Mouse (Mus musculus) neural tube, embryonic 13.5 days (tissue): Measurements from ENCODE around the gene Tubal3. TPM values are rescaled to one million over a fixed set of nuclear protein-coding genes. Genes with fewer than 3 reads are reported as not detected.
A peak's percentile ranks its signal among the peaks of the same experiment; 100 is the strongest.
"Not testable (repeated sequence)": the region's sequence is repeated elsewhere in the genome, so short reads cannot be mapped to it uniquely, and the experiment has no call there.

Source experiments
- ATAC-seq: fragments of 200-750 bp; cut with Nextera tagmentation; 2 replicates; pipeline ENCODE4 v1.8.0; 2017; ENCODE audit warnings: low read depth, mild to moderate bottlenecking, moderate TSS enrichment, moderate library complexity
- H3K27ac ChIP-seq: fragments of 300-500 bp; sonication (generic); replicated peaks from 2 replicates; pipeline ENCODE4 v1.5.1; 2015; ENCODE audit warnings: moderate library complexity, mild to moderate bottlenecking, inconsistent platforms
- H3K27me3 ChIP-seq: fragments of 300-500 bp; sonication (generic); 2 replicates; pipeline ENCODE4 v1.6.1; 2015; ENCODE audit warnings: mild to moderate bottlenecking, inconsistent platforms
- H3K36me3 ChIP-seq: fragments of 300-500 bp; sonication (generic); 2 replicates; pipeline ENCODE4 v1.6.1; 2015; ENCODE audit warnings: mild to moderate bottlenecking, inconsistent platforms
- H3K4me1 ChIP-seq: fragments of 300-500 bp; sonication (generic); replicated peaks from 2 replicates; pipeline ENCODE4 v1.6.1; 2015; ENCODE audit warnings: inconsistent platforms
- H3K4me2 ChIP-seq: fragments of 300-500 bp; sonication (generic); 2 replicates; pipeline ENCODE4 v1.6.1; 2015; ENCODE audit warnings: inconsistent platforms, mild to moderate bottlenecking, moderate library complexity
- H3K4me3 ChIP-seq: fragments of 300-500 bp; sonication (generic); 2 replicates; pipeline ENCODE4 v1.5.1; 2015; ENCODE audit warnings: mild to moderate bottlenecking, inconsistent platforms
- H3K9ac ChIP-seq: fragments of 300-500 bp; sonication (generic); 2 replicates; pipeline ENCODE4 v1.6.1; 2015; ENCODE audit warnings: moderate library complexity, mild to moderate bottlenecking, inconsistent platforms
- H3K9me3 ChIP-seq: fragments of 300-500 bp; sonication (generic); 2 replicates; pipeline ENCODE4 v1.6.1; 2016; ENCODE audit warnings: inconsistent platforms
- WGBS: fragments of 180-500 bp; shearing (Covaris S2); methylation state at CpG from one replicate; pipeline ENCODE4 v1.1.7; 2015; 5-methylcytosine and 5-hydroxymethylcytosine counted together
- polyA plus RNA-seq: library from polyadenylated mRNA; unstranded; fragments of >200 nt; fragmentation: Nextera tagmentation; extraction: Ambion mirVana; gene quantifications from 2 replicates; pipeline ENCODE4 v1.2.1, GENCODE M21; 2015

Gene Tubal3
- polyA plus RNA-seq, 1 experiment from 2014 or later, result not detected

- Histone ChIP-seq H3K27me3 (no peaks in the 10 kb centered on the region), H3K4me3 (peak overlapping the region; percentile 49), H3K36me3 (peaks cover 4% of the 10 kb centered on the region; the same call in 1 of the 2 replicates), H3K27ac (no peak overlapping the region), H3K4me2 (peak overlapping the region; percentile 69), H3K4me1 (0 out of 2 replicates have a peak, but pooled peaks cover 5% of the 10 kb centered on the region), H3K9ac (peak overlapping the region; percentile 70), H3K9me3 (no peaks in the 10 kb centered on the region)
- ATAC-seq, result peak; percentile 99
- WGBS, result under 1% methylated on average over 35 of the region's 35 CpGs
Measured at GRCm38 (mm10) chr13:3893126-3893734, 24.8 kb upstream of the Tubal3 start.

- H3K27ac ChIP-seq, result no peak overlapping the region
- no peak overlapping the region for H3K4me2 ChIP-seq
- no peaks in the 10 kb centered on the region for H3K27me3 ChIP-seq
- WGBS, result 77% methylated on average over 8 of the region's 8 CpGs
- H3K36me3 ChIP-seq, result no peaks in the 10 kb centered on the region
- no peaks in the 10 kb centered on the region for H3K9me3 ChIP-seq
- no peak for ATAC-seq
- no peak overlapping the region for H3K9ac ChIP-seq
- H3K4me1 ChIP-seq, result 0 out of 2 replicates have a peak, but pooled peaks cover 5% of the 10 kb centered on the region
- no peak overlapping the region for H3K4me3 ChIP-seq
Measured at GRCm38 (mm10) chr13:3894549-3894948, 23.5 kb upstream of the Tubal3 start.

GRCm38 (mm10) chr13:3895397-3895980, 22.6 kb upstream of the Tubal3 start:
- no peak overlapping the region for H3K4me2 ChIP-seq
- no peak overlapping the region for H3K4me3 ChIP-seq
- H3K4me1 ChIP-seq, result 0 out of 2 replicates have a peak, but pooled peaks cover 5% of the 10 kb centered on the region
- H3K9ac ChIP-seq, result no peak overlapping the region
- no peaks in the 10 kb centered on the region for H3K9me3 ChIP-seq
- 87% methylated on average over 8 of the region's 8 CpGs for WGBS
- no peak overlapping the region for H3K27ac ChIP-seq
- H3K36me3 ChIP-seq, result no peaks in the 10 kb centered on the region
- H3K27me3 ChIP-seq, result no peaks in the 10 kb centered on the region
- no peak for ATAC-seq

- Histone ChIP-seq H3K4me2 (no peak overlapping the region), H3K9ac (no peak overlapping the region), H3K4me1 (0 out of 2 replicates have a peak, but pooled peaks cover 5% of the 10 kb centered on the region), H3K27ac (no peak overlapping the region), H3K36me3 (no peaks in the 10 kb centered on the region), H3K9me3 (no peaks in the 10 kb centered on the region), H3K4me3 (no peak overlapping the region), H3K27me3 (no peaks in the 10 kb centered on the region)
- 90% methylated on average over 6 of the region's 6 CpGs for WGBS
- no peak for ATAC-seq
Measured at GRCm38 (mm10) chr13:3896032-3896431, 22.0 kb upstream of the Tubal3 start.

- H3K27me3 ChIP-seq, result no peaks in the 10 kb centered on the region
- H3K4me2 ChIP-seq, result no peak overlapping the region
- H3K36me3 ChIP-seq, result no peaks in the 10 kb centered on the region
- H3K4me3 ChIP-seq, result no peak overlapping the region
- no peak overlapping the region for H3K27ac ChIP-seq
- 0 out of 2 replicates have a peak, but pooled peaks cover 5% of the 10 kb centered on the region for H3K4me1 ChIP-seq
- no peaks in the 10 kb centered on the region for H3K9me3 ChIP-seq
- H3K9ac ChIP-seq, result no peak overlapping the region
- no peak for ATAC-seq
- 41% methylated on average over 5 of the region's 5 CpGs for WGBS
Measured at GRCm38 (mm10) chr13:3896913-3897312, 21.2 kb upstream of the Tubal3 start.

- 95% methylated on average over 5 of the region's 5 CpGs for WGBS
- not testable (repeated sequence) for H3K4me1 ChIP-seq, H3K36me3 ChIP-seq, H3K4me3 ChIP-seq, H3K4me2 ChIP-seq, H3K9me3 ChIP-seq, H3K27ac ChIP-seq, H3K27me3 ChIP-seq, ATAC-seq, H3K9ac ChIP-seq
Measured at GRCm38 (mm10) chr13:3898202-3898601, 19.9 kb upstream of the Tubal3 start.

- Histone ChIP-seq H3K27ac (no peak overlapping the region), H3K9me3 (no peaks in the 10 kb centered on the region), H3K4me1 (no peaks in the 10 kb centered on the region), H3K9ac (no peak overlapping the region), H3K36me3 (no peaks in the 10 kb centered on the region), H3K4me3 (no peak overlapping the region), H3K27me3 (no peaks in the 10 kb centered on the region), H3K4me2 (no peak overlapping the region)
- ATAC-seq, result no peak
- 95% methylated on average over 9 of the region's 9 CpGs for WGBS
Measured at GRCm38 (mm10) chr13:3899301-3899700, 18.8 kb upstream of the Tubal3 start.

GRCm38 (mm10) chr13:3907151-3907696, 10.8 kb upstream of the Tubal3 start:
- H3K4me2 ChIP-seq, result no peak overlapping the region
- H3K36me3 ChIP-seq, result no peaks in the 10 kb centered on the region
- no peak overlapping the region for H3K27ac ChIP-seq
- no peaks in the 10 kb centered on the region for H3K27me3 ChIP-seq
- 84% methylated on average over 6 of the region's 6 CpGs for whole genome bisulfite sequencing
- H3K9ac ChIP-seq, result no peak overlapping the region
- no peaks in the 10 kb centered on the region for H3K4me1 ChIP-seq
- H3K9me3 ChIP-seq, result no peaks in the 10 kb centered on the region
- no peak overlapping the region for H3K4me3 ChIP-seq
- no peak for ATAC-seq

GRCm38 (mm10) chr13:3908262-3908661, 9.8 kb upstream of the Tubal3 start:
- no peak for ATAC-seq
- no peaks in the 10 kb centered on the region for H3K4me1 ChIP-seq
- 91% methylated on average over 4 of the region's 4 CpGs for WGBS
- H3K27me3 ChIP-seq, result no peaks in the 10 kb centered on the region
- no peak overlapping the region for H3K9ac ChIP-seq
- no peak overlapping the region for H3K4me3 ChIP-seq
- no peaks in the 10 kb centered on the region for H3K9me3 ChIP-seq
- H3K4me2 ChIP-seq, result no peak overlapping the region
- no peaks in the 10 kb centered on the region for H3K36me3 ChIP-seq
- no peak overlapping the region for H3K27ac ChIP-seq

GRCm38 (mm10) chr13:3910356-3910755, 7.7 kb upstream of the Tubal3 start:
- Histone ChIP-seq H3K4me1 (no peaks in the 10 kb centered on the region), H3K4me3 (no peak overlapping the region), H3K9me3 (no peaks in the 10 kb centered on the region), H3K4me2 (no peak overlapping the region), H3K36me3 (no peaks in the 10 kb centered on the region), H3K27me3 (no peaks in the 10 kb centered on the region), H3K9ac (no peak overlapping the region), H3K27ac (no peak overlapping the region)
- 60% methylated on average over 5 of the region's 5 CpGs for WGBS
- no peak for ATAC-seq

GRCm38 (mm10) chr13:3913504-3913903, 4.6 kb upstream of the Tubal3 start:
- H3K4me3 ChIP-seq, result no peak overlapping the region
- no peak overlapping the region for H3K9ac ChIP-seq
- no peak overlapping the region for H3K27ac ChIP-seq
- ATAC-seq, result no peak
- H3K4me1 ChIP-seq, result peaks cover 11% of the 10 kb centered on the region
- no peaks in the 10 kb centered on the region for H3K36me3 ChIP-seq
- no peaks in the 10 kb centered on the region for H3K27me3 ChIP-seq
- WGBS, result 91% methylated on average over 4 of the region's 4 CpGs
- H3K9me3 ChIP-seq, result no peaks in the 10 kb centered on the region
- no peak overlapping the region for H3K4me2 ChIP-seq

GRCm38 (mm10) chr13:3924483-3924882, 6.4 kb downstream of the Tubal3 start:
- Histone ChIP-seq H3K36me3 (no peaks in the 10 kb centered on the region), H3K9ac (no peak overlapping the region), H3K4me3 (no peak overlapping the region), H3K27ac (no peak overlapping the region), H3K4me2 (no peak overlapping the region), H3K4me1 (no peaks in the 10 kb centered on the region), H3K27me3 (no peaks in the 10 kb centered on the region), H3K9me3 (no peaks in the 10 kb centered on the region)
- no peak for ATAC-seq
- WGBS, result 88% methylated on average over 5 of the region's 5 CpGs
